23 mouse cellular contexts compared by ENCODE assay signal in genomic region chr17:24139256-24139655, GRCm38 (mm10). TPM values are rescaled to one million over a fixed set of nuclear protein-coding genes. Genes with fewer than 3 reads are reported as not detected.
DNase-seq lines count a peak whose midpoint lies in the region; ATAC-seq lines count a peak whose summit lies in the region.
"Had no signal": no experiment of that assay in that cellular context is flagged by ENCODE, and none has a peak within 500 bp of the region (broad histone marks: within the 10 kb centered on the region; RNA-seq: fewer than 3 reads in every experiment).

No protein-coding gene starts in this region.

- no peak overlapping the region for H3K27ac ChIP-seq in midbrain, embryonic 13.5 days
- no peak overlapping the region for H3K27ac ChIP-seq in midbrain, embryonic 11.5 days (ENCODE audit: low read depth, low read length)
- no peak overlapping the region for H3K27ac ChIP-seq in liver, embryonic 11.5 days (ENCODE audit: low read depth, low read length)
- H3K27ac ChIP-seq: embryonic facial prominence, embryonic 13.5 days; left cerebral cortex, adult 2 months; liver, embryonic 14.5 days; neural tube, embryonic 12.5 days had no signal

- H3K9me3 ChIP-seq in erythroblast, embryonic 14.5 days (ENCODE audit: control insufficient read depth, low read length): no peaks in the 10 kb centered on the region
- no peaks in the 10 kb centered on the region for H3K9me3 ChIP-seq in midbrain, embryonic 13.5 days
- H3K9me3 ChIP-seq in midbrain, embryonic 11.5 days (ENCODE audit: control insufficient read depth, low read length): no peaks in the 10 kb centered on the region
- H3K9me3 ChIP-seq in liver, embryonic 11.5 days (ENCODE audit: control insufficient read depth, low read length): no peaks in the 10 kb centered on the region
- H3K9me3 ChIP-seq: embryonic facial prominence, embryonic 13.5 days; heart, embryonic 12.5 days; neural tube, embryonic 12.5 days had no signal

- no peak for ATAC-seq in erythroblast, adult 5-6 weeks (replicated peaks; ENCODE audit: low FRiP score, poor library complexity, severe bottlenecking)
- no peak for ATAC-seq in midbrain, embryonic 13.5 days
- no peak for ATAC-seq in midbrain, embryonic 11.5 days (ENCODE audit: low FRiP score)
- ATAC-seq in liver, embryonic 11.5 days (replicated peaks; ENCODE audit: low FRiP score): no peak
- ATAC-seq: CD4-positive, CD25-positive, alpha-beta regulatory T cell, adult 4 months; forebrain, embryonic 16.5 days; hindbrain, embryonic 16.5 days had no signal

- 0 out of 2 replicates have a peak overlapping the region, but pooled peaks have one; percentile 98 for H3K4me2 ChIP-seq in midbrain, embryonic 13.5 days (replicated peaks)
- H3K4me2 ChIP-seq in midbrain, embryonic 11.5 days: no peak overlapping the region
- peak overlapping the region; percentile 84; the same call in 1 of the 2 replicates for H3K4me2 ChIP-seq in liver, embryonic 11.5 days

- H3K4me1 ChIP-seq in erythroblast, embryonic 14.5 days (ENCODE audit: control insufficient read depth): peaks cover 61% of the 10 kb centered on the region
- peaks cover 40% of the 10 kb centered on the region for H3K4me1 ChIP-seq in midbrain, embryonic 13.5 days (replicated peaks)
- peaks cover 16% of the 10 kb centered on the region for H3K4me1 ChIP-seq in midbrain, embryonic 11.5 days (ENCODE audit: control insufficient read depth, insufficient read depth, low read length)
- H3K4me1 ChIP-seq in liver, embryonic 11.5 days (replicated peaks; ENCODE audit: control insufficient read depth, insufficient read depth, low read length): peaks cover 22% of the 10 kb centered on the region

- peak overlapping the region; percentile 5 for H3K4me3 ChIP-seq in erythroblast, embryonic 14.5 days (replicated peaks)
- H3K4me3 ChIP-seq in midbrain, embryonic 13.5 days (replicated peaks): no peak overlapping the region
- no peak overlapping the region for H3K4me3 ChIP-seq in midbrain, embryonic 11.5 days (ENCODE audit: low read depth, low read length)
- no peak overlapping the region for H3K4me3 ChIP-seq in liver, embryonic 11.5 days (ENCODE audit: low read depth, low read length)
- H3K4me3 ChIP-seq: left cerebral cortex, adult 2 months; neural tube, embryonic 12.5 days had no signal

- no peak for DNase-seq in midbrain, embryonic 11.5 days (ENCODE audit: low spot score, missing footprints)
- DNase-seq in liver, embryonic 11.5 days (ENCODE audit: low spot score): no peak
- peak; percentile 63 for DNase-seq in splenic B cell, adult 2 months (ENCODE audit: low read depth, low spot score)
- no peak for DNase-seq in cerebellum, postnatal 10 days
- no peak for DNase-seq in gastrocnemius, postnatal 10 days
- DNase-seq: adrenal gland, adult 2 months; cerebellum, adult 9-10 months; kidney, adult 2 months; kidney, postnatal 14 days; left cerebral cortex, postnatal 4 days; lung, postnatal 14 days; thymus, postnatal 36 days had no signal

- H3K27me3 ChIP-seq in erythroblast, embryonic 14.5 days (ENCODE audit: control insufficient read depth): no peaks in the 10 kb centered on the region
- H3K27me3 ChIP-seq in midbrain, embryonic 13.5 days: no peaks in the 10 kb centered on the region
- no peaks in the 10 kb centered on the region for H3K27me3 ChIP-seq in midbrain, embryonic 11.5 days (ENCODE audit: control insufficient read depth, insufficient read depth, low read length)
- no peaks in the 10 kb centered on the region for H3K27me3 ChIP-seq in liver, embryonic 11.5 days (replicated peaks; ENCODE audit: control insufficient read depth, insufficient read depth, low read length)
- H3K27me3 ChIP-seq in splenic B cell, adult 2 months (ENCODE audit: control insufficient read depth, insufficient read depth, low read length, poor library complexity, severe bottlenecking): no peaks in the 10 kb centered on the region
- H3K27me3 ChIP-seq: embryonic facial prominence, embryonic 13.5 days; heart, embryonic 12.5 days; neural tube, embryonic 12.5 days had no signal

- no peak overlapping the region for H3K9ac ChIP-seq in midbrain, embryonic 13.5 days (replicated peaks)
- no peak overlapping the region for H3K9ac ChIP-seq in midbrain, embryonic 11.5 days (ENCODE audit: low read length)
- H3K9ac ChIP-seq in liver, embryonic 11.5 days (ENCODE audit: low read depth, low read length): no peak overlapping the region
- H3K9ac ChIP-seq: neural tube, embryonic 12.5 days had no signal

- 85% methylated on average over 3 of the region's 3 CpGs for WGBS in midbrain, embryonic 13.5 days
- 86% methylated on average over 3 of the region's 3 CpGs for WGBS in midbrain, embryonic 11.5 days
- 80% methylated on average over 3 of the region's 3 CpGs for WGBS in liver, embryonic 11.5 days

- H3K36me3 ChIP-seq in erythroblast, embryonic 14.5 days (ENCODE audit: control insufficient read depth): peaks cover 38% of the 10 kb centered on the region
- no peaks in the 10 kb centered on the region for H3K36me3 ChIP-seq in midbrain, embryonic 13.5 days
- no peaks in the 10 kb centered on the region for H3K36me3 ChIP-seq in midbrain, embryonic 11.5 days (ENCODE audit: control insufficient read depth, insufficient read depth, low read length)
- H3K36me3 ChIP-seq in liver, embryonic 11.5 days (ENCODE audit: control insufficient read depth, insufficient read depth, low read length): no peaks in the 10 kb centered on the region
- no peaks in the 10 kb centered on the region for H3K36me3 ChIP-seq in splenic B cell, adult 2 months (ENCODE audit: control insufficient read depth, insufficient read depth, low read length, poor library complexity, severe bottlenecking)
- H3K36me3 ChIP-seq: embryonic facial prominence, embryonic 13.5 days; heart, embryonic 12.5 days; neural tube, embryonic 12.5 days had no signal

RNA-seq across cellular contexts. Expression of gene Pdpk1, which starts 11.5 kb away (rescaled TPM):
- 3.3 and 3.7 TPM in 2 replicates for polyA plus RNA-seq in erythroblast, embryonic 14.5 days (2012)
- total RNA-seq in erythroblast, adult 5-6 weeks (2015; ENCODE audit: low replicate concordance): 24.0 and 25.7 TPM in 2 replicates
- total RNA-seq in erythroblast, adult 5-6 weeks (2017; ENCODE audit: low replicate concordance): 24.8 and 30.8 TPM in 2 replicates
- 63.1 and 67.9 TPM in 2 replicates for polyA plus RNA-seq in midbrain, embryonic 13.5 days (2015; fragmentation: Nextera tagmentation; extraction: Ambion mirVana)
- 41.2 and 47.7 TPM in 2 replicates for polyA plus RNA-seq in midbrain, embryonic 11.5 days (2014; fragmentation: Nextera tagmentation; extraction: Ambion mirVana)
- polyA plus RNA-seq in liver, embryonic 11.5 days (2014; fragmentation: Nextera tagmentation; extraction: Ambion mirVana): 31.8 and 37.0 TPM in 2 replicates
- 10 to 100 TPM; 44.2 to 47.0 TPM for total RNA-seq in gastrocnemius, postnatal 10 days (2021)

RNA-seq across cellular contexts. Expression of gene Amdhd2, which starts 24.3 kb away (rescaled TPM):
- polyA plus RNA-seq in erythroblast, embryonic 14.5 days (2012): 7.0 and 9.1 TPM in 2 replicates
- 3.3 and 12.5 TPM in 2 replicates for total RNA-seq in erythroblast, adult 5-6 weeks (2015; ENCODE audit: low replicate concordance)
- total RNA-seq in erythroblast, adult 5-6 weeks (2017; ENCODE audit: low replicate concordance): 11.0 and 15.1 TPM in 2 replicates
- 32.9 and 35.6 TPM in 2 replicates for polyA plus RNA-seq in midbrain, embryonic 13.5 days (2015; fragmentation: Nextera tagmentation; extraction: Ambion mirVana)
- polyA plus RNA-seq in midbrain, embryonic 11.5 days (2014; fragmentation: Nextera tagmentation; extraction: Ambion mirVana): 26.8 and 27.3 TPM in 2 replicates
- 30.5 and 35.2 TPM in 2 replicates for polyA plus RNA-seq in liver, embryonic 11.5 days (2014; fragmentation: Nextera tagmentation; extraction: Ambion mirVana)
- total RNA-seq in gastrocnemius, postnatal 10 days (2021): 10 to 100 TPM; 12.0 to 16.6 TPM

RNA-seq across cellular contexts. Expression of gene Atp6v0c, which starts 30.2 kb away (rescaled TPM):
- 65.8 and 80.2 TPM in 2 replicates for polyA plus RNA-seq in erythroblast, embryonic 14.5 days (2012)
- 160 and 166 TPM in 2 replicates for total RNA-seq in erythroblast, adult 5-6 weeks (2015; ENCODE audit: low replicate concordance)
- 53.8 and 97.7 TPM in 2 replicates for total RNA-seq in erythroblast, adult 5-6 weeks (2017; ENCODE audit: low replicate concordance)
- polyA plus RNA-seq in midbrain, embryonic 13.5 days (2015; fragmentation: Nextera tagmentation; extraction: Ambion mirVana): 843 and 851 TPM in 2 replicates
- polyA plus RNA-seq in midbrain, embryonic 11.5 days (2014; fragmentation: Nextera tagmentation; extraction: Ambion mirVana): 437 and 465 TPM in 2 replicates
- polyA plus RNA-seq in liver, embryonic 11.5 days (2014; fragmentation: Nextera tagmentation; extraction: Ambion mirVana): 476 and 499 TPM in 2 replicates
- 100 to 1,000 TPM; 180 to 191 TPM for total RNA-seq in gastrocnemius, postnatal 10 days (2021)
